Mouse (Mus musculus) stomach, embryonic 14.5 days (tissue): ENCODE measurements at regions not wholly inside any gene's neighbourhood (a gene's known extent, or its start where the extent isn't known, plus 50 kb on each side); places are given as distances from the start of the nearest gene placed in this dataset.

Experiments used
- ATAC-seq: fragments of 200-750 bp; cut with Nextera tagmentation; 2 replicates; pipeline ENCODE4 v1.8.0; 2017; ENCODE audit warnings: low read depth, moderate TSS enrichment; ENCODE audit not compliant: insufficient number of reproducible peaks, insufficient read depth, low FRiP score
- H3K27ac ChIP-seq: fragments of 300-500 bp; sonication (generic); 2 replicates; pipeline ENCODE4 v1.5.1; 2014; ENCODE audit warnings: mild to moderate bottlenecking, low read length, moderate library complexity, mixed read lengths
- H3K27me3 ChIP-seq: fragments of 300-500 bp; sonication (generic); 2 replicates; pipeline ENCODE4 v1.6.1; 2014; ENCODE audit warnings: low read length, control low read depth, mixed read lengths; ENCODE audit not compliant: control insufficient read depth, insufficient read depth
- H3K36me3 ChIP-seq: fragments of 300-500 bp; sonication (generic); 2 replicates; pipeline ENCODE4 v1.6.1; 2014; ENCODE audit warnings: mild to moderate bottlenecking, control low read depth, low read length, moderate library complexity, mixed read lengths; ENCODE audit not compliant: control insufficient read depth, insufficient read depth
- H3K4me1 ChIP-seq: fragments of 300-500 bp; sonication (generic); 2 replicates; pipeline ENCODE4 v1.6.1; 2014; ENCODE audit warnings: low read length, control low read depth, mixed read lengths; ENCODE audit not compliant: control insufficient read depth, insufficient read depth
- H3K4me2 ChIP-seq: fragments of 300-500 bp; sonication (generic); replicated peaks from 2 replicates; pipeline ENCODE4 v1.6.1; 2014; ENCODE audit warnings: low read depth, low read length, control low read depth
- H3K4me3 ChIP-seq: fragments of 300-500 bp; sonication (generic); 2 replicates; pipeline ENCODE4 v1.5.1; 2014; ENCODE audit warnings: low read depth, low read length, control low read depth
- H3K9ac ChIP-seq: fragments of 300-500 bp; sonication (generic); replicated peaks from 2 replicates; pipeline ENCODE4 v1.6.1; 2014; ENCODE audit warnings: low read depth, mild to moderate bottlenecking, control low read depth, low read length, moderate library complexity, mixed read lengths
- H3K9me3 ChIP-seq: fragments of 300-500 bp; sonication (generic); 2 replicates; pipeline ENCODE4 v1.6.1; 2016; ENCODE audit warnings: low read depth, low read length, control low read depth; ENCODE audit not compliant: control insufficient read depth
- WGBS: fragments of 180-500 bp; shearing (Covaris S2); extraction: QIAGEN DNeasy Blood & Tissue Kit; methylation state at CpG from one replicate; pipeline ENCODE4 v1.1.7; 2014; 5-methylcytosine and 5-hydroxymethylcytosine counted together

- H3K27ac ChIP-seq, result no peak overlapping the region
- H3K9me3 ChIP-seq, result no peaks in the 10 kb centered on the region
- no peak overlapping the region for H3K9ac ChIP-seq
- H3K4me3 ChIP-seq, result no peak overlapping the region
- no peak overlapping the region for H3K4me2 ChIP-seq
- WGBS, result 92% methylated on average over 5 of the region's 5 CpGs
- no peak for ATAC-seq
- no peaks in the 10 kb centered on the region for H3K27me3 ChIP-seq
- H3K36me3 ChIP-seq, result no peaks in the 10 kb centered on the region
- H3K4me1 ChIP-seq, result no peaks in the 10 kb centered on the region
Observed at GRCm38 (mm10) chr1:83853996-83854395, 446.0 kb upstream of the Sphkap start.

GRCm38 (mm10) chr1:83851081-83851480 is 443.1 kb upstream of the Sphkap start:
- ATAC-seq, result no peak
- H3K9me3 ChIP-seq, result no peaks in the 10 kb centered on the region

GRCm38 (mm10) chr1:83848414-83848813 is 440.4 kb upstream of the Sphkap start:
- Histone ChIP-seq H3K9ac (no peak overlapping the region), H3K4me1 (no peaks in the 10 kb centered on the region), H3K4me2 (no peak overlapping the region), H3K27me3 (no peaks in the 10 kb centered on the region), H3K9me3 (no peaks in the 10 kb centered on the region), H3K4me3 (no peak overlapping the region), H3K27ac (no peak overlapping the region), H3K36me3 (no peaks in the 10 kb centered on the region)
- no peak for ATAC-seq
- WGBS, result 87% methylated on average over 2 of the region's 2 CpGs

More at GRCm38 (mm10) chr1:83851081-83851480, 443.1 kb upstream of the Sphkap start:
- no peak overlapping the region for H3K4me3 ChIP-seq
- no peak overlapping the region for H3K27ac ChIP-seq
- H3K4me2 ChIP-seq, result no peak overlapping the region
- H3K36me3 ChIP-seq, result no peaks in the 10 kb centered on the region
- no peaks in the 10 kb centered on the region for H3K27me3 ChIP-seq
- H3K9ac ChIP-seq, result no peak overlapping the region
- 76% methylated on average over 6 of the region's 6 CpGs for WGBS
- no peaks in the 10 kb centered on the region for H3K4me1 ChIP-seq

- no peaks in the 10 kb centered on the region for H3K36me3 ChIP-seq
- no peak overlapping the region for H3K9ac ChIP-seq
- no peak overlapping the region for H3K4me2 ChIP-seq
- no peak overlapping the region for H3K27ac ChIP-seq
- ATAC-seq, result no peak
- 64% methylated on average over 5 of the region's 5 CpGs for WGBS
- H3K4me3 ChIP-seq, result no peak overlapping the region
- no peaks in the 10 kb centered on the region for H3K27me3 ChIP-seq
- no peaks in the 10 kb centered on the region for H3K9me3 ChIP-seq
- H3K4me1 ChIP-seq, result no peaks in the 10 kb centered on the region
Observed at GRCm38 (mm10) chr1:83847992-83848391, 440.0 kb upstream of the Sphkap start.

GRCm38 (mm10) chr1:83844827-83845379 is 436.9 kb upstream of the Sphkap start:
- no peaks in the 10 kb centered on the region for H3K27me3 ChIP-seq
- 63% methylated on average over 4 of the region's 4 CpGs for WGBS
- H3K36me3 ChIP-seq, result no peaks in the 10 kb centered on the region
- no peaks in the 10 kb centered on the region for H3K9me3 ChIP-seq
- H3K4me1 ChIP-seq, result no peaks in the 10 kb centered on the region
- H3K9ac ChIP-seq, result no peak overlapping the region
- no peak overlapping the region for H3K4me3 ChIP-seq
- H3K4me2 ChIP-seq, result no peak overlapping the region
- no peak for ATAC-seq
- no peak overlapping the region for H3K27ac ChIP-seq

GRCm38 (mm10) chr1:83835965-83836364 is 428.0 kb upstream of the Sphkap start:
- no peak for ATAC-seq
- no peak overlapping the region for H3K9ac ChIP-seq
- no peaks in the 10 kb centered on the region for H3K9me3 ChIP-seq
- H3K27ac ChIP-seq, result no peak overlapping the region
- H3K27me3 ChIP-seq, result no peaks in the 10 kb centered on the region
- no peaks in the 10 kb centered on the region for H3K4me1 ChIP-seq
- H3K4me3 ChIP-seq, result no peak overlapping the region
- no peaks in the 10 kb centered on the region for H3K36me3 ChIP-seq
- no peak overlapping the region for H3K4me2 ChIP-seq
- WGBS, result 91% methylated on average over 6 of the region's 6 CpGs

GRCm38 (mm10) chr1:83832946-83833345 is 424.9 kb upstream of the Sphkap start:
- Histone ChIP-seq H3K27me3 (no peaks in the 10 kb centered on the region), H3K27ac (no peak overlapping the region), H3K36me3 (no peaks in the 10 kb centered on the region), H3K4me3 (no peak overlapping the region), H3K4me2 (no peak overlapping the region), H3K9ac (no peak overlapping the region), H3K4me1 (no peaks in the 10 kb centered on the region), H3K9me3 (no peaks in the 10 kb centered on the region)
- 65% methylated on average over 3 of the region's 3 CpGs for WGBS
- ATAC-seq, result no peak

- Histone ChIP-seq H3K4me3 (no peak overlapping the region), H3K27ac (no peak overlapping the region), H3K4me1 (no peaks in the 10 kb centered on the region), H3K36me3 (no peaks in the 10 kb centered on the region), H3K27me3 (no peaks in the 10 kb centered on the region), H3K4me2 (no peak overlapping the region), H3K9me3 (no peaks in the 10 kb centered on the region), H3K9ac (no peak overlapping the region)
- whole genome bisulfite sequencing, result 71% methylated on average over 3 of the region's 3 CpGs
- ATAC-seq, result no peak
Observed at GRCm38 (mm10) chr1:83831900-83832535, 424.0 kb upstream of the Sphkap start.
